Mouse (Mus musculus) brown adipose tissue, adult 24 weeks (tissue): ENCODE measurements at regions not wholly inside any gene's neighbourhood (a gene's known extent, or its start where the extent isn't known, plus 50 kb on each side); places are given as distances from the start of the nearest gene placed in this dataset.

Source experiments
- H3K27ac ChIP-seq: fragments of 200-500 bp; replicated peaks from 2 replicates; pipeline ENCODE4 v1.5.1; 2012; ENCODE audit warnings: low read depth, mild to moderate bottlenecking, low read length
- H3K4me1 ChIP-seq: fragments of 200-500 bp; 2 replicates; pipeline ENCODE4 v1.6.1; 2012; ENCODE audit warnings: low read length, mixed read lengths; ENCODE audit not compliant: control insufficient read depth, insufficient read depth, insufficient read length
- H3K4me3 ChIP-seq: fragments of 200-500 bp; 2 replicates; pipeline ENCODE4 v1.5.1; 2012; ENCODE audit warnings: low read depth, mild to moderate bottlenecking, low read length, moderate library complexity; ENCODE audit not compliant: insufficient read depth

DNA sequence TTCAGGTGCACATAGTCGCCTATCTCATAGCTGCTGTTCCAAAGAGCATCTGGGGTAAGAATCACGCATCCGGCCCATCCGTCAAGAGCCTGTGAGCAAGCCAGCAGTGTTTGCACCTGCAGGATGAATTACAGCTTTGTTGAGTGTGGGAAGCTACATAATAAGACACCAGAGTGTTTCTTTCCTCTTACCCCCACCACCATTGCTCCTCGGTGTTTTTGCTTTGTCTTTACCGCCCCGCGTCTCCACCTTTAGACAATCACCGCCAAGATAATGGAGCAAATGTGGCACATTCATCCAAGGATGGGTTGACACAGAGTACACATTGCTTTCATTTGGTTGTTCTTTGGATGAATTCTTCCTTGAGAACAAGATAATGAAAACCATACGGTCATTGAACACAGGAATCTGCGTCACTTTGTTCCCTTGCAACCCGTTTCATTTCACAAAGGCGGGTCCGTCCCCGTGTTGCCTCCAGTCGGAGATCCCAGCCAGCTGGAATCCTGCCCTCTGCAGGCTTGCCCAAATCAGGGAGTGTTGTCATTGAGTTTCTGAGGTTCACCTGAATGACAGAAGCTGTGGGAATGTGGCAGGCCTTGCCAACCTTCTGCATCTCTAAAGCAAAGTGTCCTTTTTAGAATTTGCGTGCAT, 659.4 kb upstream of the Zeb2 start:
- 0 out of 2 replicates have a peak overlapping the region, but pooled peaks have one; percentile 5 for H3K27ac ChIP-seq
- H3K4me3 ChIP-seq, result no peak overlapping the region
- peaks cover 3% of the 10 kb centered on the region; the same call in 1 of the 2 replicates for H3K4me1 ChIP-seq

GRCm38 (mm10) chr2:45775691-45776090, 658.5 kb upstream of the Zeb2 start:
- Histone ChIP-seq H3K4me1 (peaks cover 3% of the 10 kb centered on the region; the same call in 1 of the 2 replicates), H3K4me3 (no peak overlapping the region), H3K27ac (no peak overlapping the region; the same call in 1 of the 2 replicates)

- no peak overlapping the region for H3K27ac ChIP-seq
- H3K4me1 ChIP-seq, result peaks cover 3% of the 10 kb centered on the region; the same call in 1 of the 2 replicates
- H3K4me3 ChIP-seq, result no peak overlapping the region
These were observed 657.2 kb upstream of the Zeb2 start for GRCm38 (mm10) chr2:45774416-45774815.

DNA sequence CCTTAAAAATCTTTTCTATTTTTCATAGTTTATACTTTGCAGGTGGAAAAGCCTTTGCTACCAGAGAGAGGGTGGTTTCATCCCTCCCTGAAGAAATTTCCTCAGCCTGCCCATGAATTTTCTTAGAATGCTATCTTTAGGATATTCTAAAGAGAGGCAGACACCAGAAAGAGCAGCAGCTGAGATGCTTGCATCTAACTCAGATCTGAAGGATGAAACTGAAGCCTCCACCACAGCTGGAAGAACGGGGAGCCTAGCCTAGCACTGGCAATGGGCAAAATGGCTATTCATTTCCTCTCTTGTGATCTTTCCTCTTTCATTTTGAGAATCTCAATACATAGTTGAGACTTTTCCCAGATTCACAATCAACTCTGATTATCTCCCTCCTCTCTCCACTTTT, 640.0 kb upstream of the Zeb2 start:
- Histone ChIP-seq H3K27ac (no peak overlapping the region), H3K4me1 (no peaks in the 10 kb centered on the region), H3K4me3 (no peak overlapping the region)

- Histone ChIP-seq H3K4me3 (no peak overlapping the region), H3K27ac (no peak overlapping the region), H3K4me1 (no peaks in the 10 kb centered on the region)
These were observed 639.2 kb upstream of the Zeb2 start for GRCm38 (mm10) chr2:45756395-45756794.

GRCm38 (mm10) chr2:45751746-45752145, 634.6 kb upstream of the Zeb2 start:
- Histone ChIP-seq H3K4me1 (peaks cover 2% of the 10 kb centered on the region; the same call in 1 of the 2 replicates), H3K27ac (no peak overlapping the region), H3K4me3 (no peak overlapping the region)

DNA sequence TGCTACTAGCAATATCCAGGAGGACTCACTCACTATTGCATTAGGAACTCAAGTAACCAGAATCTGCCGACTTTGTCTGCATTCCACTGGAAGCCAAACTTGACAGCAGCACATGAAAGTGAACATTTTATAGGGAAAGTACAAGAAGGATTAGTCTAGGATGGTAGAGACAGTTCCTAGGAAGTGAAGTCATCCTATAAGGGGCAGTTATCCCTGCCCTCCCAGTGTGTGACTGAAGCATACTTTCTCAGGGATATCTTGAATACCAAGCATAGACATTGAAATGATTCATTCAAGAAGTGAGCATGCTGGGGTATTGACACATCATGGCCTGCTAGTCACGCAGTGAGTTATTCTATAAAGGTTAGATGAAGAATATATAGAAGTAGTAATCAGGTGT, 632.2 kb upstream of the Zeb2 start:
- H3K27ac ChIP-seq, result no peak overlapping the region

DNA sequence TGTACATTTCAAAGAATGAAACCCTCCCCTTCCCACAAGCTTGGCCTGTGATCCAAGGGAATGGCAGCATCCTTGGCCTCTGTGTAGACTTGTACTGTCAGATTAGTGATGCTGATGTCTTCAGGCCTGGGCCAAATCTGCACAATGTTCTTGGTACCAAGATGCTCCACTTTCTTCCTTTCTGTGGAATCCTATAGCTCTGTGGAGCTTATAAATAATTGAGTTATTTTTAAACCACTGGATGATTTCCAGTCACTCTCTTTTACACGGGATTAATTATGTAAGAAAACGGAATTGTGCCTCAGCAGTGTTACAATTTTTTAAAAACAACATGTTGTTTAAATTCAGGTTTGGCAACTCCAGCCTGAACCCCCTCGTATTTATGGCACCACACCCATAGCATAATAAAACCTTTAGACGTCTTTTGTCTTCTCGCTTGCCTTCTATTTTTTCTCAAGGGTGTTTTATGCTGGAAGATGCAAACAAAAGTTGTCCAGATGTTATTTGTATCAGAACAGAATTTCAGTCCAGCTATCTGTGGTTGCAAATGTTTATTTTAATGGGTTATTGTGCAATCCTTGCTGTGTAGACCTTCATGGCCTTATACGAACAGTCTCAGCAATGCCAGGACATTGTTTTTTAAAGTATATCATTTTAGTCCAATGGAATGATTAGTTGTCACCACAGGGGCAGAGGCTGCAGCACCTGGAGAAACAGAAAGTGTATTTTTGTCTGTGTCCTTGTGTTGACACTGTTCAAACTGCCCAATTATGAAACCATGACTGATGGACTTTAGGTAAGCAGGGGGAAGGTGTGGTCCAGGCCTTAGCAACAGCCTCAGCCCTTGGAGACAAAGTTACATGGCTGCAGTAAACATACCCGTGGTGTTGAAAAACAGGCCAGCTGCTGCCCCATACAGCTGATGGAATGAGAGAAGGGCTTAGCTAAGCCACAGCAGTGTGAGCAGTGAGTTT, 630.4 kb upstream of the Zeb2 start:
- H3K4me1 ChIP-seq, result peaks cover 2% of the 10 kb centered on the region; the same call in 1 of the 2 replicates
- no peak overlapping the region for H3K4me3 ChIP-seq
- H3K27ac ChIP-seq, result peak overlapping the region; percentile 78

More for the DNA sequence above, 632.2 kb upstream of the Zeb2 start:
- peaks cover 2% of the 10 kb centered on the region; the same call in 1 of the 2 replicates for H3K4me1 ChIP-seq
- no peak overlapping the region for H3K4me3 ChIP-seq

- Histone ChIP-seq H3K27ac (no peak overlapping the region), H3K4me1 (peaks cover 2% of the 10 kb centered on the region; the same call in 1 of the 2 replicates), H3K4me3 (no peak overlapping the region)
These were observed 629.4 kb upstream of the Zeb2 start for GRCm38 (mm10) chr2:45746606-45747005.

- Histone ChIP-seq H3K27ac (no peak overlapping the region), H3K4me1 (no peaks in the 10 kb centered on the region), H3K4me3 (no peak overlapping the region)
These were observed 619.1 kb upstream of the Zeb2 start for GRCm38 (mm10) chr2:45736278-45736677.

DNA sequence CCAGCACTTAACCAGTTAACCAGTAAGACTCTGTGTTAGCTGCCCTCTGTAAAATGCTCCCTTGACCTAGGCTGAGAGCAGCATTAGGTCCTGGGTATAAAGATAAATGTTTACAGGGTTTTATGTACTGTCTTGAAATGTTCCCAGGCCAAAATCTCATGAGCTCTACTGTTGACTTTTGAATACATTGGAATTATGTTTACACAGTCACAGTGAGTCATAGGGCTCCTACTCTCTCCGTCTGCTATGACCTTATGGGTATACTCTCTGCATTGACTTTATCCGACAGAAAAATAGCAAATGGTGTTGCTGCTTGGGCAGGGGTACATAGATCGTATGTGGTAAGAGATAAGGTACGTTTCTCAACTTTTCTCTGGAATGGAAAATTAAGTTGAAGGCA, 596.8 kb upstream of the Zeb2 start:
- no peak overlapping the region for H3K27ac ChIP-seq

DNA sequence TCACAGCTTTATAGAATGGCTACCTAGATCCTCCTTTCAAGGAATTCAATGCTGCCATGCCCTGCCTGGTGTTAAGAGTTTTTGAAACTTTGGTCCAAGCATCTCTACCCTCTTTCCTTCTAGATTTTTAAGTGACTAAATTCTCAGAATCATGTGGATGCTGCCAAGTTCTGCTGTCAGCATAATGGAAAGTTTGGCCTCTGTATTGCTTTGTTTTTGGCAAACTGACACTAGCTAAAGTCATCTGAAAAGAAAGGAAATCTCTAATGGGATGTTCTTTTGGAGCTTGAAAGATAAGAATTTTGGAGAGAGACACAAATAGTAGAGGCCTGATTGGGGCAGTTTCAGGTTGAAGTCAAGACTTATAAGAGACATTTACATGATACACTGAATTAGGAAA, 589.8 kb upstream of the Zeb2 start:
- H3K4me3 ChIP-seq, result no peak overlapping the region
- H3K4me1 ChIP-seq, result no peaks in the 10 kb centered on the region
- no peak overlapping the region for H3K27ac ChIP-seq

More for the DNA sequence above, 596.8 kb upstream of the Zeb2 start:
- no peak overlapping the region for H3K4me3 ChIP-seq
- H3K4me1 ChIP-seq, result no peaks in the 10 kb centered on the region

DNA sequence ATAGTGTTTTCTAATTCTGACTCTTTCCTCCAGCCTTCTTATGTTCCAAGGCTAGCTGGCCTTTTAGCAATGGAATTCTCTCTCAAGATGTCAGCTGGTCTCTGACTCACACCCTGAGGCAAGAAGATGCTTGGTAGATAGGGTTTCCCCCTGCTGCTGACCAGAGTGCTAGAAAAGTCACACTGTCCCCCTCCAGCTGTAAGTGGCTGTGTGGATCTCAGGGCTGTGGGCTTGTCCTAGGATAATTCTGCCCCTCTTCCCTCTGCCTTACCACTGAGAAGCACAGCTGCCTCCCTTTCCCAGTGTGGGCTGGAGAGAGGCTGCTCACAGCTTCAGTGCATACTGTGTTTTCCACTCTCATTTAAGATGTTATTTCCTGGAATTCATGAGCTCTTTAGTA, 585.3 kb upstream of the Zeb2 start:
- no peaks in the 10 kb centered on the region for H3K4me1 ChIP-seq
- no peak overlapping the region for H3K27ac ChIP-seq
- H3K4me3 ChIP-seq, result no peak overlapping the region

DNA sequence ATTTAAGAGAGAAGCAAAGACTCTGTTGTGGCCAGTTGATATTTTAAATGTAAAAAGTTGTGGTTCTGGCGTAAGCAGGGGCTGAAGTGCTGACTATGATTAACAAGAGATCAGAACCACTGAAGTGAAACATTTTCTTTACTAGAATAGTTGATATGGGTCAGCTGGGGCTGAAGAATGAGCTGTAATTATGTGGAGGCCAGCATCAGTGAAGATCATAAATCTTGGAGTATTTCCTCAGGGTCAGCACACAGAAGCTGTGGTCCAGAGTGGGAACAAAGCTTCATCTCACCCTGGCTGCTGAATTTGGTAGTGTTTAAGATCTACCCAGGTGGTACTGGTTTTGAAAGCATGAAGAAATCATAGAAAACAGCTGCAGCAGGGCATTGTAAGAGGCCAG, 583.4 kb upstream of the Zeb2 start:
- Histone ChIP-seq H3K4me3 (no peak overlapping the region), H3K4me1 (no peaks in the 10 kb centered on the region), H3K27ac (no peak overlapping the region)

DNA sequence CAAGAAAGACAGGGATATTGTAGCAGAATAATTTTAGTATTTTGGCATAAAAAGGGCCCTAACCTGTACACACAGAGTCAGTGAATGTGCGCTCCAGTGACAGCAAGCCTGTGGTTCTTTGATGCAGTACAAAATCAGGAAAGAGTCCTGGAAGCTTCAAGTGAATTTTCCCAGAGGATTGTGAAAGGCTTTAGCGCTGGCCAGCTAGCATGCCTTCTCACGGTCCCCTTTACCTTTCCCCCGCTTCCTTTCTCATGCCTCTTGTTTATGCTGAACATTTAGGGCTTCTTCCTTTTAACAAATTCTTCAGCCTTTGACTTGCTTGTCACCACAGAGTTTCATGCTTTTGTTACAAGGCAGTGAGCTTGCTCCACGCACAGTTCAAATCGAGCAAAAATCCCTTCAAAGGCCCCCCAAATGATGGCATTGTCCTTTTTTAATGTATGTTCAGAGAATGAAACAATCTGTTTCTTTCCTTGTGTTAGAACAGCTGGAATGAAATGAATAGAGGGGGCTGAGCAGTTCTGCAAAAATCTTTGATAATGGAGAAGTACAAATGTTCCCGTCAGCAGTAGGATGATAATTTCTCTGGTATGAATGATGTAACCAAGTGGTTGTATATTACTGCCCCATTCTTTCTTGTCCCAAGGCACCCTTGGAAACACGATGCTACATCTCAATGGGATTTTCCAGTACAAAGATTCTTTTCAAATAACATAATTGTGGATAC, 576.3 kb upstream of the Zeb2 start:
- H3K27ac ChIP-seq, result peak overlapping the region; percentile 74
- no peaks in the 10 kb centered on the region for H3K4me1 ChIP-seq
- no peak overlapping the region for H3K4me3 ChIP-seq
